Comparison of ENCODE assay signal across 23 mouse cellular contexts in the genomic region with DNA sequence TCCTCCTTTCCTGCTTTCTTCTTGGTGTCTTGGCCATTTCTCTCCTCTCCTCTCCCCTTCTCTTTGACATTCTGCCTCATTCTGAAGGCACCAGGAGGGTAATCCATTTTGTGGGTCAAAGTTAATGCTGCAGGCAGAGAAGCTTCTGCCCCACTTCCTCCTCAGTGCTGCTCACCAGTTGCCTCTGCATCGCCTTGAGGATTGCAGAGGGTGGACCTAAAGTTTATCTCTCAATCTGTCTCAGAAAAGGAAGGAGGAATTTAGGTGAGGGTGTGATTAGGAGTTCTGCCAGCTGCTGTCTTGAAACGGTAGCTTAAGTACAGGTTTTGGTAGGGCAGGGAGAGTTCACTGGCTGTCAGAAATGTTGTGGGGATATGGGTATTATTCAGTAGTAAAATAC.
DNase-seq lines count a peak whose midpoint lies in the region; ATAC-seq and TF ChIP-seq lines count a peak whose summit lies in the region.
"Had no signal": no experiment of that assay in that cellular context is flagged by ENCODE, and none has a peak within 500 bp of the region (broad histone marks: within the 10 kb centered on the region; RNA-seq: fewer than 3 reads in every experiment).

No protein-coding gene starts in this region.

- H3K4me3 ChIP-seq in left cerebral cortex, adult 2 months = no peak overlapping the region
- H3K4me3 ChIP-seq: embryonic facial prominence, embryonic 10.5 days; forebrain, embryonic 10.5 days; heart, embryonic 15.5 days; hindbrain, embryonic 13.5 days; limb, embryonic 15.5 days had no signal

- no peak for TF ChIP-seq CTCF in left cerebral cortex, adult 2 months (IDR thresholded peaks at IDR 0.05)

- intact Hi-C loops in left cerebral cortex, adult 2 months (cut with DNase I) = no loop called here

- 0 out of 2 replicates have a peak, but pooled peaks have one; percentile 25 for ATAC-seq in megakaryocyte, adult 5-6 weeks (ENCODE audit: poor library complexity, severe bottlenecking)
- ATAC-seq: forebrain, postnatal 0 days; midbrain, embryonic 16.5 days had no signal

- H3K27ac ChIP-seq in left cerebral cortex, adult 2 months = no peak overlapping the region
- H3K27ac ChIP-seq: embryonic facial prominence, embryonic 10.5 days; forebrain, embryonic 10.5 days; heart, embryonic 15.5 days; hindbrain, embryonic 13.5 days; limb, embryonic 15.5 days; liver, embryonic 14.5 days had no signal

- DNase-seq in urinary bladder, postnatal 25 days (ENCODE audit: low spot score) = peak; percentile 9
- no peak for DNase-seq in urinary bladder, postnatal 10 days (ENCODE audit: low spot score)
- peak; percentile 66 for DNase-seq in adipocyte (ENCODE audit: low spot score)
- no peak for DNase-seq in cerebellum, adult 11 months
- no peak for DNase-seq in right cerebral cortex, postnatal 25 days
- DNase-seq in left cerebral cortex, adult 2 months (ENCODE audit: extremely low spot score in 1 of 2, low spot score in 2 of 2) = no peak
- DNase-seq: cerebellum, adult 9-11 months; forebrain, postnatal 0 days; gastrocnemius, postnatal 36 days; heart, postnatal 36 days; kidney, adult 8-10 months; left cerebral cortex, postnatal 4 days; lung, embryonic 14.5 days; thymus, adult 18-20 months; thymus, postnatal 36 days had no signal

Comparison
In these comparisons a context has a peak if more than half of its experiments do, and no peak if none do; other contexts are left out.
1. DNase-seq: peak in urinary bladder, postnatal 25 days (single experiment) and adipocyte (single experiment); none in urinary bladder, postnatal 10 days (single experiment), cerebellum, adult 11 months (single experiment), right cerebral cortex, postnatal 25 days (single experiment) and left cerebral cortex, adult 2 months (0 of 2).